Mouse (Mus musculus) kidney, postnatal 4 days (tissue): ENCODE results near the gene Gm27029.
"Not testable (repeated sequence)": the region's sequence is repeated elsewhere in the genome, so short reads cannot be mapped to it uniquely, and the experiment has no call there.

Source experiments
- DNase-seq, 2 experiments: peaks; one replicate each; pipeline ENCODE4 v3.0.0; 2021; ENCODE audit warnings: mixed read lengths in 2 of 2

The Gm27029 gene

GRCm38 (mm10) chr11:101454702-101455101 lies 30.1 kb upstream of the Gm27029 start:
- peak; percentile 45 to 57 for DNase-seq

GRCm38 (mm10) chr11:101452093-101452774 lies 27.6 kb upstream of the Gm27029 start:
- no peak for DNase-seq

- no peak for DNase-seq
Observed at GRCm38 (mm10) chr11:101451536-101451935, 26.9 kb upstream of the Gm27029 start.

- DNase-seq, result no peak
Observed at GRCm38 (mm10) chr11:101450394-101450793, 25.8 kb upstream of the Gm27029 start.

- DNase-seq, result not testable (repeated sequence)
Observed at GRCm38 (mm10) chr11:101449596-101449995, 25.0 kb upstream of the Gm27029 start.

GRCm38 (mm10) chr11:101448899-101449298 lies 24.3 kb upstream of the Gm27029 start:
- no peak for DNase-seq

GRCm38 (mm10) chr11:101448274-101448746 lies 23.7 kb upstream of the Gm27029 start, which contains the start of gene Ifi35:
Ifi35 (plus strand) TSS chr11:101448407.
- peak; percentile 76 to 85 for DNase-seq

GRCm38 (mm10) chr11:101447786-101448185 lies 23.2 kb upstream of the Gm27029 start:
- no peak for DNase-seq

GRCm38 (mm10) chr11:101446860-101447259 lies 22.3 kb upstream of the Gm27029 start:
- not testable (repeated sequence) for DNase-seq

- no peak for DNase-seq
Observed at GRCm38 (mm10) chr11:101446319-101446718, 21.7 kb upstream of the Gm27029 start.

GRCm38 (mm10) chr11:101442760-101443159 lies 18.2 kb upstream of the Gm27029 start:
- no peak for DNase-seq

- DNase-seq, result peak; percentile 95 to 97
Observed at GRCm38 (mm10) chr11:101442127-101442693, 17.6 kb upstream of the Gm27029 start, which contains the start of gene Rpl27. Rpl27 (plus strand) TSS chr11:101442298.

- DNase-seq, result not testable (repeated sequence)
Observed at GRCm38 (mm10) chr11:101441450-101442126, 17.0 kb upstream of the Gm27029 start.

GRCm38 (mm10) chr11:101438006-101438405 lies 13.4 kb upstream of the Gm27029 start:
- not testable (repeated sequence) for DNase-seq

GRCm38 (mm10) chr11:101436916-101437315 lies 12.3 kb upstream of the Gm27029 start:
- no peak for DNase-seq

- no peak for DNase-seq
Observed at GRCm38 (mm10) chr11:101435831-101436230, 11.2 kb upstream of the Gm27029 start.

GRCm38 (mm10) chr11:101433396-101433795 lies 8.8 kb upstream of the Gm27029 start:
- no peak for DNase-seq

GRCm38 (mm10) chr11:101431327-101431726 lies 6.7 kb upstream of the Gm27029 start:
- DNase-seq, result no peak

GRCm38 (mm10) chr11:101426165-101426564 lies 1.6 kb upstream of the Gm27029 start:
- no peak for DNase-seq

- peak; percentile 100 for DNase-seq
Observed at GRCm38 (mm10) chr11:101424925-101425813, 573 bp upstream of the Gm27029 start, which contains the start of the genes Rundc1 and Ptges3l. Rundc1 (plus strand) TSS chr11:101425085. Ptges3l (minus strand) TSS chr11:101425333.

- no peak for DNase-seq
Observed at GRCm38 (mm10) chr11:101420148-101420547, 4.4 kb downstream of the Gm27029 start.

GRCm38 (mm10) chr11:101419610-101420009 lies 5.0 kb downstream of the Gm27029 start:
- peak; percentile 37 to 60 for DNase-seq
